Comparison of ENCODE assay signal across 10 mouse cellular contexts in genomic region chr5:141084746-141085145, GRCm38 (mm10).
DNase-seq lines count a peak whose midpoint lies in the region; ATAC-seq lines count a peak whose summit lies in the region.
"Had no signal": no experiment of that assay in that cellular context is flagged by ENCODE, and none has a peak within 500 bp of the region (broad histone marks: within the 10 kb centered on the region; RNA-seq: fewer than 3 reads in every experiment).

No protein-coding gene starts in this region.

- peak; percentile 30 for DNase-seq in forebrain, embryonic 10.5 days (ENCODE audit: extremely low spot score, low spot score)
- DNase-seq in 416B (ENCODE audit: low read depth) = peak; percentile 88
- DNase-seq in embryo, embryonic 11 days = peak; percentile 23
- peak; percentile 51 for DNase-seq in lung, postnatal 36 days
- no peak for DNase-seq in adrenal gland, postnatal 36 days
- DNase-seq in layer of hippocampus, adult 11-12 months (ENCODE audit: low spot score) = no peak
- no peak for DNase-seq in adipocyte (ENCODE audit: low spot score)
- DNase-seq: adrenal gland, postnatal 10 days had no signal

- peak overlapping the region; percentile 65 for H3K27ac ChIP-seq in forebrain, embryonic 10.5 days
- no peak overlapping the region for H3K27ac ChIP-seq in forebrain, embryonic 15.5 days (replicated peaks)
- H3K27ac ChIP-seq: embryonic facial prominence, embryonic 12.5 days had no signal

- no peak for ATAC-seq in forebrain, embryonic 15.5 days (replicated peaks)

- no peak overlapping the region for H3K4me3 ChIP-seq in forebrain, embryonic 10.5 days
- H3K4me3 ChIP-seq in forebrain, embryonic 15.5 days = no peak overlapping the region
- H3K4me3 ChIP-seq: embryonic facial prominence, embryonic 12.5 days had no signal

- no peak overlapping the region for H3K9ac ChIP-seq in forebrain, embryonic 15.5 days (replicated peaks)
- H3K9ac ChIP-seq: embryonic facial prominence, embryonic 12.5 days had no signal

- peaks cover 18% of the 10 kb centered on the region for H3K4me1 ChIP-seq in forebrain, embryonic 10.5 days
- 0 out of 2 replicates have a peak, but pooled peaks cover under 1% of the 10 kb centered on the region for H3K4me1 ChIP-seq in forebrain, embryonic 15.5 days
- H3K4me1 ChIP-seq: embryonic facial prominence, embryonic 12.5 days had no signal

- no peaks in the 10 kb centered on the region for H3K36me3 ChIP-seq in forebrain, embryonic 10.5 days (replicated peaks)
- H3K36me3 ChIP-seq in forebrain, embryonic 15.5 days = no peaks in the 10 kb centered on the region
- H3K36me3 ChIP-seq: embryonic facial prominence, embryonic 12.5 days had no signal

- no peak overlapping the region for H3K4me2 ChIP-seq in forebrain, embryonic 15.5 days (replicated peaks)
- H3K4me2 ChIP-seq: embryonic facial prominence, embryonic 12.5 days had no signal

- H3K27me3 ChIP-seq in forebrain, embryonic 10.5 days (ENCODE audit: poor library complexity, severe bottlenecking) = no peaks in the 10 kb centered on the region
- H3K27me3 ChIP-seq in forebrain, embryonic 15.5 days = no peaks in the 10 kb centered on the region; the same call in 1 of the 2 replicates
- H3K27me3 ChIP-seq: embryonic facial prominence, embryonic 12.5 days had no signal

- H3K9me3 ChIP-seq in forebrain, embryonic 10.5 days = no peaks in the 10 kb centered on the region
- H3K9me3 ChIP-seq in forebrain, embryonic 15.5 days = no peaks in the 10 kb centered on the region
- H3K9me3 ChIP-seq: embryonic facial prominence, embryonic 12.5 days had no signal

- WGBS in forebrain, embryonic 10.5 days = 49% methylated on average over 7 of the region's 7 CpGs
- 20% methylated on average over 7 of the region's 7 CpGs for WGBS in forebrain, embryonic 15.5 days

Comparison
In these comparisons a context has a peak if more than half of its experiments do, and no peak if none do; other contexts are left out.
1. DNase-seq: peak in forebrain, embryonic 10.5 days (single experiment), 416B (single experiment), embryo, embryonic 11 days (single experiment) and lung, postnatal 36 days (single experiment); none in adrenal gland, postnatal 36 days (0 of 2), layer of hippocampus, adult 11-12 months (single experiment) and adipocyte (single experiment).